Mouse (Mus musculus) T-cell, adult 2 months (primary cell): ENCODE results near the gene Fam193a.

Experiments
- DNase-seq: peaks from one replicate; pipeline ENCODE4 v3.0.0; 2022; ENCODE audit warnings: low spot score

Fam193a gene

DNA sequence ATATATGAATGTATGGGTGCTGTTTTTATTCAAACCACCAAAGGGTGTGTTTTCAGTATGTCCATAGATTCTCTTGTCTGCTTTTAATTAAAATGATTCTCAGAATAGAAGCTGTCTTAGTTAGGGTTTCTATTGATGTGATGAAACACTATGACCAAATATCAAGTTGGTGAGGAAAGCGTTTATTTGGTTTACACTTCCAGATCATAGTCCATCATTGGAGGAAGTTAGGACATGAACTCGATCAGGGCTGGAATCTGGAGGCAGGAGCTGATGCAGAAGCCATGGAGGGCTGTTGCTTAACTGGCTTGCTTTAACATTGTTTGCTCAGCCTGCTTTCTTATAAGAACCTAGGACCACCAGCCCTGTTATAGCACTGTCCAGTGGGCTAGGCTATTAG, 12.0 kb downstream of the Fam193a start:
- no peak for DNase-seq

GRCm38 (mm10) chr5:34385616-34386015, 15.9 kb downstream of the Fam193a start:
- DNase-seq: no peak

DNA sequence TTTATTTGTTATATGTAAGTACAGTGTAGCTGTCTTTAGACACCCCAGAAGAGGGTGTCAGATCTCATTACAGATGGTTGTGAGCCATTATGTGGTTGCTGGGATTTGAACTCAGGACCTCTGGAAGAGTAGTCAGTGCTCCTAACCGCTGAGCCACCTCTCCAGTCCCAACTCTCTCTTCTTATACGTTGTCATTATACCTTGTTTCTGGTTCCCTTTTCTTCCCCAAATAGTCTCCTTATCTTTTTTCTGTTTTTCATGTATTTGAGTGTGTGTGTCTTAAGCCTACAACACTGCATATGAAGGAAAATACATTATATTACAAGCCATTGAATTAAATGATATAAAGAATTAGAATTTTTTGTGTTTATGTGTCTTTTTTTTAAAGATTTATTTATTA, 17.0 kb downstream of the Fam193a start:
- no peak for DNase-seq

DNA sequence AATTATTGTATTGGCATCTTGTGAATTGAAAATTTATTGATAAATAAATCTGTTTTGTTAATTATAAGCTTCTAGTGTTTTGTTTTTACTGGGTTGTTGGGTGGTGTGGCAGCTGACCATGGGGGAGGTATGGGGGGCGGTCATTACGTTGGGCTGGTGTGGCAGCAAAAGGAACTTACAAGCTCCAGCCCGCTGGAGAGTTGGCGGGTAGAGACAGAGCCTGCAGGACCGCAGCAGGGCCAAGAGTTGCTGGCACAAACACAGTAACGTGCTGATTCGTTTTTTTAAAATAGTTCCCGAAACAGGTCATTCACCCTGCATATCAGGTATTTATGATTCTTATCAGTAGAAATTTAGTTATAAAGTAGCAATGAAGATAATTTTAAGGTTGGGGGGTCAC, 23.5 kb downstream of the Fam193a start:
- no peak for DNase-seq

GRCm38 (mm10) chr5:34395347-34395746, 25.6 kb downstream of the Fam193a start:
- DNase-seq: no peak

DNA sequence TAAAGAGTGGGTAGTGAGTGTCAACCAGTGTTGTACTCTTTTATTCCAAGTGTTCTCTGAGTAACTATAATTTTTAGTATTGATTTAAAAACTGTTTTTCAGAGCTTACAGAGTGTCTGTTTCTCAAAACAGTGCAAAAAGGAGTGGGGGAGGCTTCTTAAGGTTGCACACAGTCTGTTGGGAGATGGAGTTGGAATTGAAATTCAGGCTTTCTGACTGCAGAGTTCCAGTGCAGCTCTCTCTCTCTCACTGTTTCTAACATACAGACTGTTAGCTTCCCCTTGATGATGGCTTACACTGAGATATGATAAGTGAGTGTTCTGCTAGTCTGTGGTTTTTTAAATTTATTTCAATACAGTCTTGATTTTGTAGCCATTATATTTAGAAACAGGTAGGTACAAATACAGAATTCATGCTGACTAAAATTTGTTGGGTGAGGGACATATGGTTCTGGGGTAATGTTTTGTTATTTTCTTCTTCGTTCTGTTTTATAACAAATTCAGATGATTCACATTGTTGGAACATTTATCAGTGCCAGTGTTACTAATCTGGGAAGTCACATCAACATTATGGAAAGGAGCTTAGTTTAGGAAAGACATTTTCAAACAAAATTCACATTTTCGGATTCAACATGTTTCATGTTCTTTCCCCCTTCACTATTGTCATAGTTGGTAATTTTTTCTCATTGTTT, 26.3 kb downstream of the Fam193a start:
- no peak for DNase-seq

- DNase-seq: no peak
These were observed 28.1 kb downstream of the Fam193a start for GRCm38 (mm10) chr5:34397866-34398265.

DNA sequence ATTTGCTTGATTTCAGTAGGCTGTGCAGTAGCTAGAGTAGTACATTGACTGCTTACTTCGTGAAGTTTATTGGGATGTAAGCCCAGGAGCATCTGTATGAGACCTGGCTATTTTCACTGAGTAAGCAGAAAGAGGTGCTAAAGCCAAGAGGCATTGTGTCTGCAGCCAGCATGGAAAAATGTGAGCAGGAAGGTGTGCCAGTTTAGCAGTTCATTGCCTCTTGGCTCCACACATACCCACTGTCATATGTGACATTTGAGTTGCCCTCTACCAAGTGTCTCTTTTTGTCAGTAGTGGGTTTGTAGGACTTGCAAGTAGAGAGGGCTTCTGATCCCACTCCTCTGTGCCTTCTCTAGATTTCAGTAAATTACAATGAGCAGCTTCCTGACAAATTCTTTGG, 28.6 kb downstream of the Fam193a start:
- DNase-seq: no peak

DNA sequence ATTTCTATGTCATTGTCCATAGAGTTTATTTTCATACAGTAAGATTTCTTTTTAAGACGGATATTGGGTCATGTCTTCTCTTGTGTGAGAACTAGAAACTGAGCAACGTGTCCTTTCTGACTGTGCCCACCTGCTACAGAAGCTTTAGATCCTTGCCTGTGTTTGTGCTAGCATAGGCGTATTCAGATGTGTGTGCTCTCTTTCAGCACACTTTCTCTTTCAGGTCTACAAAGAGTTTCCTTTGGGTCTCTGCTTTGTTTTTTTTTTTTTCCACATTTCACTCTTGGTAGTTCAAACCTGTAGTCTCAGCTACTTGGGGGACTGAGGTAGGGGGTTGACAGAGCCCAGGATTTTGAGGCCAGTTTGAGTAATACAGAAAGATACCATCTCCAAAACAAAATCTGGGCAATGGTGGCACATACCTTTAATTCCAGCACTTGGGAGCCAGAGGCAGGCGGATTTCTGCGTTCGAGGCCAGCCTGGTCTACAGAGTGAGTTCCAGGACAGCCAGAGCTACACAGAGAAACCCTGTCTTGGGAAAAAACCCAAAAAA, 37.7 kb downstream of the Fam193a start:
- DNase-seq: no peak

DNA sequence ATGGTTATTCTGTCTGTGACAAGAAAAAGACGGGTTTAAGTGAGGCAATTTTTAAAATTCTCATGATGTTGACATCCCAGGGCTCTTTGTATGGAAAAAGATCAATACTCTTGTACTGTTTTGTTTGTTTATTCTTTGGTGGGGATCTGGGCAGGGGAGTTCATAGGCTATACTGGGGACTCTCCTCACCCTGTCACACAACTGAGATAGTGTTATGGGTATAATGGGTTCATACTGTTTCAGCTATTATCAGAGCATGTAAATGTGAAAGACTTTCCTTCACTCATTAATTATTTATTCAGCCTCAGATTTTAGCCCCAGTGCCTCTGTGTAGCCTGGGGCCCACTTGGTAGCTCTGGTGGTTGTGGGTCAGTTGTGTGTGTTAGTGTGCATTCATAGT, 39.3 kb downstream of the Fam193a start:
- DNase-seq: no peak

DNA sequence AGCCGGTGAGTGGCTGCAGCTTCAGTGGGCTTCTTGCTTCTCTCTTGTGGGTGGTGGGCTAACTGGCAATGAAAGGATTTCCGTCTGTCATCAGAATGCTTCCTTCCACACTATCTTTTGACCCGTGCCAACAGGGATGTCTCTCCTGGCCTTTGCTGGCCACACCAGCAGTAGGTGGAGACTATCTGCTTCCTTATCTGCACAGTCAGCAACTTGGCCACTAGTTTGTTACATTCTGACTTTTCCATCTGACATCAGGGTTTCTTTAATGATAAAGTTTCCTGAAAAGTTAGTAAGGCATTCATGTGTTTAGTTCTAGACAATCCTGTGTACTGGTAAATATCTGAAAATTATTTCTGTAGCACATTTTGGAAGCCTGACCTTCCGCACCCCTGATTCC, 41.1 kb downstream of the Fam193a start:
- DNase-seq: no peak

DNA sequence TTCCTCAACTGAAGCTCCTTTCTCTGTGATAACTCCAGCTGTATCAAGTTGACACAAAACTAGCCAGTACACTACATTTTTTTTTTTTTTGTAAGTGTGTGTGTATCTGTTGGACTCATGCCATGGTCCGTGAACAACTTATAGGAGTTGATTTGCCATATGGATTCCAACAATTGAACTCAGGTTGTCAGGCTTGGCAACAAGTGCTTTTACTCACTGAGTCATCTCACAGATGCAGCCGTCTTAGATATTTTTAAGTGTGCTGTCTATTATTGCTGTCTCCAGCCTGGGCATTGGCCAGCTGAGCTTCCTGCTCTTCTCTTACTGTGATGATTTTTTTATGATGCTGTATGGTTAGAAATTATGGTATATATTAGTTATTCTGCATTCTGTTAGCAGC, 44.2 kb downstream of the Fam193a start:
- DNase-seq: no peak

DNA sequence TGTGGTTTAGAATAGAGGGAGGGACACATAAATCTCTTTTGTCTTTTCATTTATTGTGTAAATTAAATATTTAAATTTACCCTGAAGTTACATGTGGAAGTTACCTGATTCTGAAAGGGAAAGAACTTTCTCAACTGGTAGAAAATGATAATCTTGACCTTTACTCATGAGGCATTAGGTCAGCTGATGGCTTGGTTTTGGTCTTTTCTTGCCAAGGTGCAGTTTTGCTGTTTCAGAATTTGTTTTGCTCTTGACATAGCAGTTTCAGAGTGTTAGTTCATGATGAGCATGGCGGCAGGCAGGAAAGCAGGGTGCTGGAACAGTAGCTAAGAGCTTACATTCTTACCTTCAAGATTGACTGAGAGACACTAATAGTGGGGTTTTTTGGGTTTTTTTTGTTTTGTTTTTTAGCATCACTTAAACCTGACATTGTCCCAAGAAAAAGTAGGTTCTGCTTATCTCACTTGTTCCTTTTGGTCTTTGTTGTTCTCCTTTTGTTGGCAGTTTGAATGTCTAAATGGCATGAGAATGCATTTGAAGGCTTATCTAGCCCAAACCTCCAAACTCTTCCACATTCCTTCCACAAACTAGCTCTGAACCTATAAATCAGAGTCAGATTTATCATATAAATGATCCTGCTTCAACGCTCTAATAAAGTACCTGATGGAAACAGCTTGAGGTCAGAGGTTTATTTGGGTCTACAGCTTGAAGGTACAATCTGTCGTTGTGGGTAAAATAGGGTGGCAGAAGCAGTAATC, 47.7 kb downstream of the Fam193a start:
- no peak for DNase-seq

GRCm38 (mm10) chr5:34419188-34419587, 49.5 kb downstream of the Fam193a start:
- DNase-seq: no peak

DNA sequence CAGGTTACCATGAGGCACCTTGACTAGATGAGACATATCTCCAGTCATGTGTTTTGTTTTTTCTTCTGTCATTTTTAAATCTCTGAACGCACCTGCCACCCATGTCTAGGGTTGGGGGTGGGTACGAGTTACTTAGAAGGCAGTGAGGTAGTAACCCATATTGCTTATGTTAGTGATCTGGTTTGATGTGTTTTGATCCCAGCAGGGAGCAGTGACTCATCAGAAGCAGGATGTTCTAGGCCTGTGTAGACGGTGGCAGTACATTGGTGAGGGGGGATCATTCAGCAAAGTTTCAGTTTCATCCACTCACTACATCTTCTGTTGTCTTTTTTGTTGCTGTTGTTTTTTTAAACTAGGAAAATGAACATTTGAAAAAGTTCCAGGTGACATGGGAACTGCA, 61.0 kb downstream of the Fam193a start:
- peak; percentile 5 for DNase-seq

GRCm38 (mm10) chr5:34433786-34434185, 64.1 kb downstream of the Fam193a start:
- no peak for DNase-seq

GRCm38 (mm10) chr5:34434241-34434640, 64.5 kb downstream of the Fam193a start:
- no peak for DNase-seq

DNA sequence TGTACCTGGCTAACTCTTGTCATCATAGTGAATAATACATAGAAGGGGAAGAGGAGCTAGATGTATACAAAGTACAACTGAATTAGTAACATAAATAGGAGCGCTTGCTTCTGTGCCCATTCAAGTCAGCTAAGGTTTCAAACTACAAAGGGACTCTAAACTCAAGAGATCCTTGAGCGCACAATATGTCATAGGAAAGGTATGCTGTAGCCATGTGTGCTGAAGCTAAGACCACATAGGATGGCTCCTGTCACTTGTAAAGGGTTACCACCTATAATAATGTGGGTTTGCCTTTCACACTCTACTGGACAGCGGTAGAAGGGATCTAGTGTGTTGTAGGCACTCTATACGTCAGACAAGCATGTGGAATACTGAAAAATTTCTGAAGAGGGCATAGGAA, 68.3 kb downstream of the Fam193a start:
- no peak for DNase-seq

DNA sequence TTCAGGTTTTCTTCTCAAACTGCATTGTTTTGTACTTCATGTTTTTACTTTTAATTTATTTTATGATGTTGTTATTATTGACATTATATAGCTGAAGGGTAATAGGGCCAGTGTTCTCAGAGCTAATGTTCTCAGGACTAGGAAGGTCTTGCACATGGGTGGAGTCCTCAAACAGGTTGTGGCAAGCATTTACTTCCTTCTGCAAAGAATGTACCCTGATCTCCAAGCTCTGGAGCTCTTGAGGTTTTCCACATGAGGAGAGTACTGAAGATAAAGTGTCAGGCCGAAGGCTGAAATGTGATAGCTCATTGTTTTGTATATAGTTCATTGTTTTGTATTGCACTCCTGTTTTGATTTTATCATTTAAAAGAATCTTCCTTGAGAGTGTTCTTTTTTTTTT, 68.9 kb downstream of the Fam193a start:
- no peak for DNase-seq

DNA sequence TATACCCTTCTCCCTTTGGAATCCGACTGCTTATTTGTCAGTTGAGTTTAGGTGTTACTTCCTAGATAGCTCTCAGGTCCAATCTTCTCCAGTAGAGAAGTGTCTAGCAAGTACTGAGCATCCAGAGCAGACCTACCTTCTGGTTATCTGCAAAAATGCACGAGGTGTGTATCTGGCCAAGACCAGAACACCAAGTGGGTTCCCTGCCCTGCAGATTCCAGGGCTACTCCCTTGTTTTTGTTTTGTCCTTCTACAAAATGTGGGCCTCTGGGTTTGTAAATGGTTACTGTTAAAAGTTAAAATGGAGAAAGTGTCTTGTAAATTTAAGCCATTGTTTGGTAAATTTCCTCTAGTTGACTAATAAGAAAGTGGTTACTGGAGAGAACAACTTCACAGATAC, 70.0 kb downstream of the Fam193a start:
- DNase-seq: no peak

DNA sequence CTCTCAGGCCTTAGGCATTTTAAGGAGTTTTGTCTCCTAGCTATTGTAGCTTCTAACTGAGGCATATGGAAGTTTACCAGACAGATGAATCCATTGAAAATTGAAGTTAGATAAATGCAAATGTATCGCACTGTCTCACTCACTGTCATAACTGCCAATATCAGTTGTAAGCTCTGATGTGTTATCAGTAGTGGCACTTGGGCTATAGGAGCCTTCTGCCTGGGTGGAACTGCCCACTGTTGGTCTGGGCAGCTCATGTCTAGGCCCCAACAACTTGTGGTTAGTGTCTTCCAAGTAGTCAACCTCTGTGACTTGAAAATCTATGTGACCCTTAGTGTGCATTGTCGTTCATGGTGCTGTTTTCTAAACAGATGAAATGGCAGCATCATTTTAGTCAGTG, 72.1 kb downstream of the Fam193a start:
- no peak for DNase-seq

DNA sequence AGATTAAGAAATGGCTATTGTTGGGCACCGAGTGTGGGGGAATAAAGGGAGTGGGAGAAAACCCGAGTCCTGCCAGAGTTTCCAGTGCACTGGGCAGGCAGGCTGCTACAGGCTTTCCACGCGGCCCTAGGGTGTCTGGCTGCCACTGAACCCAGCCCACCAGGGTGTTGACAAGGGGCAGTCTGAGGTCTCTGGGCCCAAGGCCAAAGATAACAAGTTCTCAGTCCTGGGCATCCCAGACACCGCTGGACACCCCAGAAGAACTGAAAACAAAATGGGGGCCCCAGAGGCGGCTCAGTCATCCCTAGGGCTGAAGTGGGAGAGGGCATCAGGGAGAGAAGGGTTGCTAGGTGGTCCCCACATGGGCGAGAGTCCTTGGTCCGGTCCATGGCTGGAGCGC, 76.5 kb downstream of the Fam193a start:
- no peak for DNase-seq

GRCm38 (mm10) chr5:34458994-34459393, 89.3 kb downstream of the Fam193a start:
- peak; percentile 7 for DNase-seq

DNA sequence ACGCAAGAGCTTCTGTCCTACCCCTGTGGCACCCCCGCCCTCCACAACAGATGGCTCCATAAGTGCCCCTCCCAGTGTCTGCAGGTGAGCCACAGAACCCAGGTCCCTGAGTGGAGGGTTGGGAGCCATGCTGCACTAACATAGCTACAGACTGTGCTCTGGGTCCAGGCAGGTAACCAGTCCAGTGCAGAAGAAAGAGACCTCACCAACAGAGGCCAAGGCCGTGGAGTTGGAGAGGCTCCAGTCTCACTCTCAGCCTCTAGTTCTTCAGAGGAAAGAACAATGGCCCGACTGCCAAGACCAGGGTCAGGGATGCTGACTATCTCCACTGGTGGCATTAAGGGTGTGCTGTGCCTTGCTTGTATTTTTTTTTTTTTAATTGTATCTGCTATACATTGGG, 91.6 kb downstream of the Fam193a start:
- no peak for DNase-seq
